Mouse (Mus musculus): ENCODE data around the gene Fxyd4.

- TF ChIP-seq TCF12 (IDR thresholded peaks at IDR 0.05; ENCODE audit: low read depth, low read length), result no peak
- no peak for TF ChIP-seq CTCF (conservative IDR thresholded peaks at IDR 0.05 in 1 of 2, IDR thresholded peaks at IDR 0.05 in 1 of 2; ENCODE audit: low read depth in 2 of 2, low read length in 2 of 2)
- TF ChIP-seq POLR2A (IDR thresholded peaks at IDR 0.05; ENCODE audit: low read depth, low read length), result no peak
Measured at GRCm38 (mm10) chr6:117928746-117929145, 8.7 kb downstream of the Fxyd4 start.

Data from CH12.LX (cell line).